Mouse (Mus musculus): ENCODE results near the gene Dnm1.
A peak's percentile ranks its signal among the peaks of the same experiment; 100 is the strongest.

The Dnm1 gene

GRCm38 (mm10) chr2:32318709-32319585, 34.2 kb downstream of the Dnm1 start:
- Histone ChIP-seq H3K36me3 (ENCODE audit: control insufficient read depth, insufficient read depth, low read length, poor library complexity, severe bottlenecking) (no peaks in the 10 kb centered on the region), H3K27me3 (ENCODE audit: control insufficient read depth, insufficient read depth, low read length, poor library complexity, severe bottlenecking) (no peaks in the 10 kb centered on the region; the same call in 1 of the 2 replicates)
- DNase-seq (ENCODE audit: low read depth, low spot score) = no peak

GRCm38 (mm10) chr2:32317791-32318417, 35.2 kb downstream of the Dnm1 start:
- Histone ChIP-seq H3K27me3 (ENCODE audit: control insufficient read depth, insufficient read depth, low read length, poor library complexity, severe bottlenecking) (no peaks in the 10 kb centered on the region; the same call in 1 of the 2 replicates), H3K36me3 (ENCODE audit: control insufficient read depth, insufficient read depth, low read length, poor library complexity, severe bottlenecking) (no peaks in the 10 kb centered on the region)
- no peak for DNase-seq (ENCODE audit: low read depth, low spot score)

GRCm38 (mm10) chr2:32316887-32317656, 36.1 kb downstream of the Dnm1 start:
- DNase-seq (ENCODE audit: low read depth, low spot score) = no peak
- H3K27me3 ChIP-seq (ENCODE audit: control insufficient read depth, insufficient read depth, low read length, poor library complexity, severe bottlenecking) = no peaks in the 10 kb centered on the region; the same call in 1 of the 2 replicates
- H3K36me3 ChIP-seq (ENCODE audit: control insufficient read depth, insufficient read depth, low read length, poor library complexity, severe bottlenecking) = no peaks in the 10 kb centered on the region

- Histone ChIP-seq H3K27me3 (ENCODE audit: control insufficient read depth, insufficient read depth, low read length, poor library complexity, severe bottlenecking) (no peaks in the 10 kb centered on the region; the same call in 1 of the 2 replicates), H3K36me3 (ENCODE audit: control insufficient read depth, insufficient read depth, low read length, poor library complexity, severe bottlenecking) (no peaks in the 10 kb centered on the region)
- DNase-seq (ENCODE audit: low read depth, low spot score) = no peak
Measured at GRCm38 (mm10) chr2:32315751-32316150, 37.4 kb downstream of the Dnm1 start.

- Histone ChIP-seq H3K36me3 (ENCODE audit: control insufficient read depth, insufficient read depth, low read length, poor library complexity, severe bottlenecking) (no peaks in the 10 kb centered on the region), H3K27me3 (ENCODE audit: control insufficient read depth, insufficient read depth, low read length, poor library complexity, severe bottlenecking) (no peaks in the 10 kb centered on the region; the same call in 1 of the 2 replicates)
- no peak for DNase-seq (ENCODE audit: low read depth, low spot score)
Measured at GRCm38 (mm10) chr2:32314831-32315230, 38.3 kb downstream of the Dnm1 start.

- Histone ChIP-seq H3K36me3 (ENCODE audit: control insufficient read depth, insufficient read depth, low read length, poor library complexity, severe bottlenecking) (no peaks in the 10 kb centered on the region), H3K27me3 (ENCODE audit: control insufficient read depth, insufficient read depth, low read length, poor library complexity, severe bottlenecking) (no peaks in the 10 kb centered on the region)
- DNase-seq (ENCODE audit: low read depth, low spot score) = peak; percentile 91
Measured at GRCm38 (mm10) chr2:32312318-32312964, 40.7 kb downstream of the Dnm1 start.

GRCm38 (mm10) chr2:32311443-32312317, 41.5 kb downstream of the Dnm1 start:
- Histone ChIP-seq H3K27me3 (ENCODE audit: control insufficient read depth, insufficient read depth, low read length, poor library complexity, severe bottlenecking) (no peaks in the 10 kb centered on the region), H3K36me3 (ENCODE audit: control insufficient read depth, insufficient read depth, low read length, poor library complexity, severe bottlenecking) (no peaks in the 10 kb centered on the region)
- DNase-seq (ENCODE audit: low read depth, low spot score) = no peak

GRCm38 (mm10) chr2:32310096-32310845, 42.9 kb downstream of the Dnm1 start:
- Histone ChIP-seq H3K36me3 (ENCODE audit: control insufficient read depth, insufficient read depth, low read length, poor library complexity, severe bottlenecking) (peaks cover 2% of the 10 kb centered on the region), H3K27me3 (ENCODE audit: control insufficient read depth, insufficient read depth, low read length, poor library complexity, severe bottlenecking) (no peaks in the 10 kb centered on the region)
- DNase-seq (ENCODE audit: low read depth, low spot score) = no peak

- H3K36me3 ChIP-seq (ENCODE audit: control insufficient read depth, insufficient read depth, low read length, poor library complexity, severe bottlenecking) = peaks cover 2% of the 10 kb centered on the region
- no peak for DNase-seq (ENCODE audit: low read depth, low spot score)
- H3K27me3 ChIP-seq (ENCODE audit: control insufficient read depth, insufficient read depth, low read length, poor library complexity, severe bottlenecking) = no peaks in the 10 kb centered on the region
Measured at GRCm38 (mm10) chr2:32308870-32309568, 44.1 kb downstream of the Dnm1 start.

- Histone ChIP-seq H3K27me3 (ENCODE audit: control insufficient read depth, insufficient read depth, low read length, poor library complexity, severe bottlenecking) (no peaks in the 10 kb centered on the region), H3K36me3 (ENCODE audit: control insufficient read depth, insufficient read depth, low read length, poor library complexity, severe bottlenecking) (peaks cover 2% of the 10 kb centered on the region)
- DNase-seq (ENCODE audit: low read depth, low spot score) = peak; percentile 77
Measured at GRCm38 (mm10) chr2:32307941-32308760, 45.0 kb downstream of the Dnm1 start.

- Histone ChIP-seq H3K27me3 (ENCODE audit: control insufficient read depth, insufficient read depth, low read length, poor library complexity, severe bottlenecking) (no peaks in the 10 kb centered on the region), H3K36me3 (ENCODE audit: control insufficient read depth, insufficient read depth, low read length, poor library complexity, severe bottlenecking) (peaks cover 3% of the 10 kb centered on the region)
- no peak for DNase-seq (ENCODE audit: low read depth, low spot score)
Measured at GRCm38 (mm10) chr2:32307247-32307798, 45.8 kb downstream of the Dnm1 start.

- Histone ChIP-seq H3K36me3 (ENCODE audit: control insufficient read depth, insufficient read depth, low read length, poor library complexity, severe bottlenecking) (peaks cover 5% of the 10 kb centered on the region), H3K27me3 (ENCODE audit: control insufficient read depth, insufficient read depth, low read length, poor library complexity, severe bottlenecking) (no peaks in the 10 kb centered on the region)
- DNase-seq (ENCODE audit: low read depth, low spot score) = no peak
Measured at GRCm38 (mm10) chr2:32306176-32306575, 47.0 kb downstream of the Dnm1 start.
